Comparison of ENCODE assay signal across 8 mouse cellular contexts in genomic region chr3:157717313-157717921, GRCm38 (mm10).
A peak's percentile ranks its signal among the peaks of the same experiment; 100 is the strongest.
DNase-seq lines count a peak whose midpoint lies in the region; ATAC-seq and TF ChIP-seq lines count a peak whose summit lies in the region.

No protein-coding gene starts in this region.

- no peak for ATAC-seq in embryonic facial prominence, embryonic 14.5 days (ENCODE audit: low read depth)

- 0 out of 2 replicates have a peak, but pooled peaks cover 2% of the 10 kb centered on the region for H3K4me1 ChIP-seq in E14TG2a.4 (replicated peaks; ENCODE audit: low read depth, low read length)
- no peaks in the 10 kb centered on the region for H3K4me1 ChIP-seq in embryonic facial prominence, embryonic 14.5 days (ENCODE audit: control insufficient read depth, insufficient read depth, low read length)

- H3K9ac ChIP-seq in embryonic facial prominence, embryonic 14.5 days (ENCODE audit: low read depth, low read length): no peak overlapping the region

- peak; percentile 78 for TF ChIP-seq CTCF in E14TG2a.4 (conservative IDR thresholded peaks at IDR 0.05; ENCODE audit: low read length)

- no peak overlapping the region for H3K4me2 ChIP-seq in embryonic facial prominence, embryonic 14.5 days (ENCODE audit: low read depth, low read length)

- peak; percentile 28 to 49 for DNase-seq in adrenal gland, postnatal 4 days (ENCODE audit: low spot score in 2 of 2)
- DNase-seq in embryonic facial prominence, embryonic 14.5 days (ENCODE audit: low spot score): peak; percentile 75
- DNase-seq in heart, postnatal 25 days (ENCODE audit: low spot score): peak; percentile 4
- DNase-seq in kidney, postnatal 4 days: peak; percentile 84 to 86
- peak; percentile 39 to 47 for DNase-seq in lung, adult 18-20 months
- peak; percentile 62 for DNase-seq in ovary, postnatal 36 days (ENCODE audit: low spot score)
- DNase-seq in thymus, postnatal 14 days: peak; percentile 69

- H3K36me3 ChIP-seq in E14TG2a.4 (ENCODE audit: insufficient read depth, low read length): no peaks in the 10 kb centered on the region
- no peaks in the 10 kb centered on the region for H3K36me3 ChIP-seq in embryonic facial prominence, embryonic 14.5 days (ENCODE audit: control insufficient read depth, insufficient read depth, low read length)

- H3K27ac ChIP-seq in embryonic facial prominence, embryonic 14.5 days (replicated peaks; ENCODE audit: low read depth, low read length): no peak overlapping the region

- H3K27me3 ChIP-seq in E14TG2a.4 (ENCODE audit: insufficient read depth, low read length): peaks cover 3% of the 10 kb centered on the region; the same call in 1 of the 2 replicates
- H3K27me3 ChIP-seq in embryonic facial prominence, embryonic 14.5 days (replicated peaks; ENCODE audit: control insufficient read depth, insufficient read depth, low read length): peaks cover 5% of the 10 kb centered on the region; the same call in 1 of the 2 replicates

- WGBS in embryonic facial prominence, embryonic 14.5 days: 19% methylated on average over 7 of the region's 7 CpGs

- intact Hi-C loops in heart, postnatal 25 days (cut with DNase I): loop anchor here (1.0 kb wide), 1 partner anchor 152 kb away; no protein-coding TSS in a partner anchor

- H3K9me3 ChIP-seq in E14TG2a.4 (ENCODE audit: low read length): no peaks in the 10 kb centered on the region
- H3K9me3 ChIP-seq in embryonic facial prominence, embryonic 14.5 days (ENCODE audit: control insufficient read depth, low read length): no peaks in the 10 kb centered on the region

- no peak overlapping the region for H3K4me3 ChIP-seq in E14TG2a.4 (replicated peaks; ENCODE audit: low read length)
- H3K4me3 ChIP-seq in embryonic facial prominence, embryonic 14.5 days (ENCODE audit: low read depth, low read length): no peak overlapping the region

Comparison
In these comparisons a context has a peak if more than half of its experiments do, and no peak if none do; other contexts are left out.
1. DNase-seq: peak in every context shown above with its lines; median percentile 85 in kidney, postnatal 4 days; 75 in embryonic facial prominence, embryonic 14.5 days; 69 in thymus, postnatal 14 days; 62 in ovary, postnatal 36 days; 43 in lung, adult 18-20 months; 38 in adrenal gland, postnatal 4 days; 4 in heart, postnatal 25 days.